In genomic region chr1:62751011-62752006, GRCm38 (mm10) we compare ENCODE assay signal across 8 mouse cellular contexts. TPM values are rescaled to one million over a fixed set of nuclear protein-coding genes. Genes with fewer than 3 reads are reported as not detected.
DNase-seq lines count a peak whose midpoint lies in the region; ATAC-seq and TF ChIP-seq lines count a peak whose summit lies in the region.

No protein-coding gene starts in this region.

- no peak for TF ChIP-seq CTCF in kidney, adult 2 months (conservative IDR thresholded peaks at IDR 0.05; ENCODE audit: insufficient read depth, insufficient read length, low read depth, low read length)

- intact Hi-C loops in left cerebral cortex, postnatal 36 days (cut with DNase I), result no loop called here

- no peaks in the 10 kb centered on the region for H3K9me3 ChIP-seq in forebrain, embryonic 15.5 days
- no peaks in the 10 kb centered on the region for H3K9me3 ChIP-seq in limb, embryonic 10.5 days (replicated peaks)

- DNase-seq in kidney, adult 2 months, result peak; percentile 38
- DNase-seq in kidney, adult 18-20 months, result no peak
- DNase-seq in adipocyte (ENCODE audit: low spot score), result peak; percentile 87
- DNase-seq in limb, embryonic 10.5 days (ENCODE audit: low spot score), result no peak
- DNase-seq in ovary, postnatal 36 days (ENCODE audit: low spot score), result peak; percentile 30
- no peak for DNase-seq in left cerebral cortex, postnatal 36 days (ENCODE audit: low spot score in 2 of 2)
- DNase-seq in embryo, embryonic 10.5 days (ENCODE audit: low spot score), result no peak

- ATAC-seq in forebrain, embryonic 15.5 days (replicated peaks), result peak; percentile 57

- peaks cover 7% of the 10 kb centered on the region for H3K4me1 ChIP-seq in kidney, adult 2 months (ENCODE audit: control insufficient read depth, insufficient read depth, low read length)
- peaks cover 31% of the 10 kb centered on the region for H3K4me1 ChIP-seq in forebrain, embryonic 15.5 days
- peaks cover 30% of the 10 kb centered on the region for H3K4me1 ChIP-seq in limb, embryonic 10.5 days

- no peak overlapping the region; the same call in 1 of the 2 replicates for H3K4me2 ChIP-seq in forebrain, embryonic 15.5 days (replicated peaks)

- TF ChIP-seq POLR2A in kidney, adult 2 months (IDR thresholded peaks at IDR 0.05; ENCODE audit: low read depth, low read length), result no peak

- no peaks in the 10 kb centered on the region for H3K36me3 ChIP-seq in kidney, adult 2 months (ENCODE audit: control insufficient read depth, insufficient read depth, low read length)
- no peaks in the 10 kb centered on the region for H3K36me3 ChIP-seq in forebrain, embryonic 15.5 days
- peaks cover 86% of the 10 kb centered on the region for H3K36me3 ChIP-seq in limb, embryonic 10.5 days

- peak overlapping the region; percentile 2; the same call in 1 of the 2 replicates for H3K27ac ChIP-seq in kidney, adult 2 months (ENCODE audit: insufficient read depth, low read depth, low read length)
- H3K27ac ChIP-seq in forebrain, embryonic 15.5 days (replicated peaks), result peak overlapping the region; percentile 36
- peak overlapping the region; percentile 50; the same call in 1 of the 2 replicates for H3K27ac ChIP-seq in limb, embryonic 10.5 days

- no peak overlapping the region for H3K4me3 ChIP-seq in kidney, adult 2 months (ENCODE audit: insufficient read depth, low read depth, low read length)
- no peak overlapping the region for H3K4me3 ChIP-seq in forebrain, embryonic 15.5 days
- H3K4me3 ChIP-seq in limb, embryonic 10.5 days, result no peak overlapping the region

- 24% methylated on average over 15 of the region's 15 CpGs for WGBS in kidney, adult 2 months
- 18% methylated on average over 15 of the region's 15 CpGs for WGBS in forebrain, embryonic 15.5 days
- WGBS in limb, embryonic 10.5 days, result 65% methylated on average over 15 of the region's 15 CpGs

- no peaks in the 10 kb centered on the region for H3K27me3 ChIP-seq in kidney, adult 2 months (replicated peaks; ENCODE audit: control insufficient read depth, insufficient read depth, low read length)
- no peaks in the 10 kb centered on the region for H3K27me3 ChIP-seq in forebrain, embryonic 15.5 days
- no peaks in the 10 kb centered on the region for H3K27me3 ChIP-seq in limb, embryonic 10.5 days (ENCODE audit: low read depth, poor library complexity, severe bottlenecking)

- no peak overlapping the region for H3K9ac ChIP-seq in forebrain, embryonic 15.5 days (replicated peaks)

RNA-seq across cellular contexts. Expression of gene Nrp2, which starts 48.2 kb away (rescaled TPM):
- polyA plus RNA-seq in kidney, adult 2 months (2012; rRNA removed), result 16.2 and 17.1 TPM in 2 replicates
- 30.8 and 34.7 TPM in 2 replicates for polyA plus RNA-seq in forebrain, embryonic 15.5 days (2015; fragmentation: Nextera tagmentation; extraction: Ambion mirVana)
- polyA plus RNA-seq in limb, embryonic 10.5 days (2016; fragmentation: Nextera tagmentation; extraction: Ambion mirVana), result 31.7 and 54.7 TPM in 2 replicates
- total RNA-seq in left cerebral cortex, postnatal 36 days (2021), result 10 to 100 TPM; 19.0 to 39.3 TPM

Comparison
In these comparisons a context has a peak if more than half of its experiments do, and no peak if none do; other contexts are left out.
1. DNase-seq: peak in kidney, adult 2 months (single experiment), adipocyte (single experiment) and ovary, postnatal 36 days (single experiment); none in kidney, adult 18-20 months (single experiment), limb, embryonic 10.5 days (single experiment), left cerebral cortex, postnatal 36 days (0 of 2) and embryo, embryonic 10.5 days (single experiment).
2. Peak in every context shown above with its lines, with median percentiles within 50 percentile points of each other: H3K27ac ChIP-seq.